Mouse (Mus musculus) forebrain, postnatal 0 days (tissue): ENCODE measurements around the gene Mmrn2. TPM values are rescaled to one million over a fixed set of nuclear protein-coding genes. Genes with fewer than 3 reads are reported as not detected.

ENCODE experiments used
- ATAC-seq: fragments of 200-750 bp; cut with Nextera tagmentation; 2 replicates; pipeline ENCODE4 v1.8.0; 2017; ENCODE audit warnings: mild to moderate bottlenecking, moderate library complexity
- DNase-seq: peaks from one replicate; pipeline ENCODE4 v3.0.0-alpha.2; 2015
- H3K27ac ChIP-seq: fragments of 300-500 bp; sonication (generic); 2 replicates; pipeline ENCODE4 v1.5.1; 2014; ENCODE audit warnings: low read depth, mild to moderate bottlenecking, antibody characterized with exemption, low read length, moderate library complexity, mixed read lengths
- H3K27me3 ChIP-seq: fragments of 300-500 bp; sonication (generic); 2 replicates; pipeline ENCODE4 v1.6.1; 2014; ENCODE audit warnings: mild to moderate bottlenecking, low read length, mixed read lengths; ENCODE audit not compliant: insufficient read depth
- H3K36me3 ChIP-seq: fragments of 300-500 bp; sonication (generic); 2 replicates; pipeline ENCODE4 v1.6.1; 2014; ENCODE audit warnings: mild to moderate bottlenecking, moderate library complexity; ENCODE audit not compliant: insufficient read depth
- H3K4me1 ChIP-seq: fragments of 300-500 bp; sonication (generic); 2 replicates; pipeline ENCODE4 v1.6.1; 2014; ENCODE audit warnings: antibody characterized with exemption; ENCODE audit not compliant: insufficient read depth
- H3K4me2 ChIP-seq: fragments of 300-500 bp; sonication (generic); 2 replicates; pipeline ENCODE4 v1.6.1; 2014; ENCODE audit warnings: low read depth, mild to moderate bottlenecking, moderate library complexity
- H3K4me3 ChIP-seq: fragments of 300-500 bp; sonication (generic); 2 replicates; pipeline ENCODE4 v1.5.1; 2014; ENCODE audit warnings: low read depth, low read length, mixed read lengths
- H3K9ac ChIP-seq: fragments of 300-500 bp; sonication (generic); 2 replicates; pipeline ENCODE4 v1.6.1; 2014; ENCODE audit warnings: mild to moderate bottlenecking
- H3K9me3 ChIP-seq: fragments of 300-500 bp; sonication (generic); 2 replicates; pipeline ENCODE4 v1.6.1; 2016; ENCODE audit warnings: low read length
- CTCF ChIP-seq: sonication (generic); IDR thresholded peaks from 2 replicates; pipeline ENCODE4 v1.5.1; 2016; ENCODE audit warnings: antibody characterized with exemption, control low read depth, low read depth
- WGBS: fragments of 180-500 bp; shearing (Covaris S2); extraction: QIAGEN DNeasy Blood & Tissue Kit; methylation state at CpG from one replicate; pipeline ENCODE4 v1.1.7; 2014; 5-methylcytosine and 5-hydroxymethylcytosine counted together
- polyA plus RNA-seq: library from polyadenylated mRNA; unstranded; fragments of >200 nt; fragmentation: Nextera tagmentation; extraction: Ambion mirVana; gene quantifications from 2 replicates; pipeline ENCODE4 v1.2.1, GENCODE M21; 2015
- total RNA-seq: library from RNA; depleted of rRNA; stranded (reverse); fragments of >200 nt; gene quantifications from 2 replicates; pipeline ENCODE4 v1.2.3, GENCODE M21; 2014; rRNA removed

Gene Mmrn2
- total and polyA plus RNA-seq, 2 experiments from 2014 or later, result 2.7 to 4.7 TPM

DNA sequence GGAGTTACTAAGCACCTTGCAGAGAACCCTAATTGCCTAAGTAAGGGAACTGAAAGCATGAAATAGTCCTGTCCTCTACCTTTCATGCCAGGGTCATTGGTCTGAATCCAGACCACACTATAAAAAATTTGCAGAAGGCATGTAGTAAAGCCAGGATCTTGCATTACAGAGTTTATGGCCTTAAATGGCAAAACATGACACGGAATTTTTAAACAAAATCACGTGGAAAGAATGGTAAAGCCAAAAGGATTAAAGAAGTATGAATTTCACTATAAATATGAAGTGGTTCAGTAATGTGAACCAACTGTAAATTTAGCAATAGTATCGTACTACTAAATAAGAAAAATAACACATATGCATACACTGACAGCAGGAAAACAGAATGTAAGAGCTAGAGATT lies 70.1 kb downstream of the Mmrn2 start:
- DNase-seq (no peak), ATAC-seq (no peak)
- no peaks in the 10 kb centered on the region for H3K27me3 ChIP-seq
- no peaks in the 10 kb centered on the region for H3K9me3 ChIP-seq
- no peak for TF ChIP-seq CTCF
- H3K4me2 ChIP-seq, result no peak overlapping the region
- H3K4me3 ChIP-seq, result no peak overlapping the region
- H3K36me3 ChIP-seq, result peaks cover 13% of the 10 kb centered on the region; the same call in 1 of the 2 replicates
- 76% methylated on average over 3 of the region's 3 CpGs for WGBS
- no peak overlapping the region for H3K27ac ChIP-seq
- H3K9ac ChIP-seq, result no peak overlapping the region
- no peaks in the 10 kb centered on the region for H3K4me1 ChIP-seq

DNA sequence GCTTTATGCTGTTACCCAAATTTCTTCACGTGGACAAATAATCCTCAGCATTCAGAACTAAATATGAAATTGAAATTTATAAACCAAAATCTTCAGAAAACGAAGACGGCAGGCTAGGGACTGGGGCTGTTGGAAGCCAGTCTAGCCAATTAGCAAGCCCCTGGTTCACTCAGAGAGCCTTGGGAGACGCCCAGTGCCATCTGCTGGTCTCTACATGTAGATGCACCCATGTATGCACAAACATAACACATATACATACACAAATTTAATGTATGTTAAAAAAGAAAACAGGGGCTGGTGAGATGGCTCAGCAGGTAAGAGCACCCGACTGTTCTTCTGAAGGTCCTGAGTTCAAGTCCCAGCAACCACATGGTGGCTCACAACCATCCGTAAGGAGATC lies 71.4 kb downstream of the Mmrn2 start:
- Histone ChIP-seq H3K9ac (no peak overlapping the region), H3K27me3 (no peaks in the 10 kb centered on the region), H3K4me1 (no peaks in the 10 kb centered on the region), H3K9me3 (no peaks in the 10 kb centered on the region), H3K27ac (no peak overlapping the region), H3K4me3 (no peak overlapping the region), H3K4me2 (no peak overlapping the region), H3K36me3 (peaks cover 7% of the 10 kb centered on the region; the same call in 1 of the 2 replicates)
- no peak for DNase-seq
- TF ChIP-seq CTCF, result peak; percentile 18; the same call in 1 of the 2 replicates
- 94% methylated on average over 6 of the region's 6 CpGs for WGBS
- no peak for ATAC-seq

DNA sequence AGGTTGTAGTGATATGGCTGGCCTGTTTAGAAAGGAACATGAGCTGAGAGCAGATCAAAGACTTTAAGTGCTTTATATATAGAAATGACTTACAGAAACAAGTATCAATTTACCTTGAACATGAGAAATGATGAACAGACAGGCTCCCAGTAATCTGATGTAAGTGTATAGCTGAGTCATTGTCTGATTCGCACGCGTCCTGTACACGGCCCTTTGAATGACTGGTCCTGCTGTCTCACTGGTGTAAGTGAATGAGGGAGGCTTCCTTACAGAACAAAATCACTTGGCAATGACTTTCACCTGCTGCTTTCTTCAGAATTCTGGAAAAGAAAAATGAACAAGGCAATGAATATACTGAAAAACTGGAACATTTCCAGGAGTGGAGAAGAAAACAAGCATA lies 72.4 kb downstream of the Mmrn2 start:
- WGBS, result 70% methylated on average over 4 of the region's 4 CpGs
- no peak overlapping the region for H3K27ac ChIP-seq
- TF ChIP-seq CTCF, result no peak
- peaks cover 7% of the 10 kb centered on the region; the same call in 1 of the 2 replicates for H3K36me3 ChIP-seq
- H3K4me2 ChIP-seq, result no peak overlapping the region
- no peak overlapping the region for H3K9ac ChIP-seq
- ATAC-seq, result peak; percentile 78
- DNase-seq, result peak; percentile 31
- H3K4me1 ChIP-seq, result no peaks in the 10 kb centered on the region
- H3K4me3 ChIP-seq, result no peak overlapping the region
- H3K27me3 ChIP-seq, result no peaks in the 10 kb centered on the region
- no peaks in the 10 kb centered on the region for H3K9me3 ChIP-seq

DNA sequence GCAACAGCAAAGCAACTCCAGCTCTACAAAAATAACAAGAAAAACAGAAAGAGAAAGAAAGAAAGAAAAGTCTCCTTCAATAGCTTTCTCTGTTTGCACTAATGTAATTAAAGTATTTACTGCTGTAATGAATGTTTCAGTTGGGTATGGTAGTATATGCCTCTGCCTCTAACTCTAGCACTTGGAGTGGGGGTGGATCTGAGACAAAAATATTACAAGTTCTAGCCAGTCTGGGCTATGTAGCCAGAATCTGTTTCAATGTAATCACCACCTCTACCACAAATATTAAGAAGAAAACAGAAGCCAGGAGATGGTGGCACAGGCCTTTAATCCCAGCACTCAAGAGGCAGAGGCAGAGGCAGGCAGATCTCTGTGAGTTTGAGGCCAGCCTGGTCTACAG lies 73.1 kb downstream of the Mmrn2 start:
- H3K9me3 ChIP-seq, result no peaks in the 10 kb centered on the region
- no peaks in the 10 kb centered on the region for H3K27me3 ChIP-seq
- no peak overlapping the region for H3K27ac ChIP-seq
- peaks cover 7% of the 10 kb centered on the region; the same call in 1 of the 2 replicates for H3K36me3 ChIP-seq
- ATAC-seq, result no peak
- no peak overlapping the region for H3K4me2 ChIP-seq
- H3K4me3 ChIP-seq, result no peak overlapping the region
- no peaks in the 10 kb centered on the region for H3K4me1 ChIP-seq
- DNase-seq, result no peak
- H3K9ac ChIP-seq, result no peak overlapping the region
- TF ChIP-seq CTCF, result no peak

DNA sequence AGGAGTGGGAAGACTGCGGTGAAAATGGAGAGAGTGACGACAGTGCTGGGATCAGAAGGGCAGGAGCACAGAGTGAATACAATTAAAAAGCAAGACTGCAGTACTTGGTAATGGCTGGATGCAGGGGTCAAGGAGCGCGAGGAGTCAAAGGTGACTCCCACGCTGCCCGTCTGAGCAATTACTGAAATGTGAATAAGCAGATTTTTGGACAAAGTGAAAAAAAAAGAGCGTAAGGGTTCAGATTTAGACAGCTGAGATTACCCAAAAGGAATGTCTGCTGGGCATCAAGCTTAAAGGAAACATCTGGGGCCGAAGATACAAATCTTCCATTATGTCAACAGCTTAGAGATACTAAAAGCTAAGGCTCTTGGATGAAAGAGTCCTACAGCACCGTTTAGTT lies 74.5 kb downstream of the Mmrn2 start:
- no peak for TF ChIP-seq CTCF
- WGBS, result 81% methylated on average over 9 of the region's 9 CpGs
- no peaks in the 10 kb centered on the region for H3K9me3 ChIP-seq
- H3K27ac ChIP-seq, result no peak overlapping the region
- H3K4me2 ChIP-seq, result no peak overlapping the region
- no peaks in the 10 kb centered on the region for H3K4me1 ChIP-seq
- H3K4me3 ChIP-seq, result no peak overlapping the region
- H3K27me3 ChIP-seq, result no peaks in the 10 kb centered on the region
- ATAC-seq, result no peak
- no peak for DNase-seq
- peaks cover 7% of the 10 kb centered on the region; the same call in 1 of the 2 replicates for H3K36me3 ChIP-seq
- no peak overlapping the region for H3K9ac ChIP-seq

- Histone ChIP-seq H3K4me1 (no peaks in the 10 kb centered on the region), H3K36me3 (peaks cover 7% of the 10 kb centered on the region; the same call in 1 of the 2 replicates)
- no peak for ATAC-seq
Measured at GRCm38 (mm10) chr14:34450451-34450850, 75.2 kb downstream of the Mmrn2 start.

GRCm38 (mm10) chr14:34451872-34452271 lies 76.6 kb downstream of the Mmrn2 start:
- TF ChIP-seq CTCF, result no peak
- no peak for ATAC-seq
- H3K4me2 ChIP-seq, result no peak overlapping the region

More at GRCm38 (mm10) chr14:34450451-34450850, 75.2 kb downstream of the Mmrn2 start:
- no peak overlapping the region for H3K4me2 ChIP-seq
- TF ChIP-seq CTCF, result no peak
- no peaks in the 10 kb centered on the region for H3K27me3 ChIP-seq
- no peaks in the 10 kb centered on the region for H3K9me3 ChIP-seq
- H3K27ac ChIP-seq, result no peak overlapping the region
- no peak overlapping the region for H3K4me3 ChIP-seq
- no peak for DNase-seq
- WGBS, result 95% methylated on average over 5 of the region's 5 CpGs
- no peak overlapping the region for H3K9ac ChIP-seq

DNA sequence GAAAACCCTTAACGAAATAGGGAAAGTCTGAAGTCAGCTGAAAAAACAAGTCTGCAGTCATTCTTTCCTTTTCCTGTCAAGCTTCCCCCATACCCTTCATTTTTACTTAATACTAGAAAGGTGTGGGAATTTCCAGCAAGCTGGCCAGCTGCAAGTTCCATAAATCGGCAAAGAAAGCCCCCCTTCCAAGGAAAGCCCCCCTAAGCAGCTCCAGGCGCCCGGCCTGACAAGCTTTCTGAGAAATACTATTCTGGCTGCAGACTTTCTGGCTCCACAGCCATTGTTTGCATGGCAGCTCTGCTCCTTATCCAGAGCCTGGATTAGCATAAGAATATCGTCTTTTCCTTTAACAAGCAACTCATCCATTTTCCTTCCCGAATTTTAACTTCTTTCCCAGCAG lies 78.4 kb downstream of the Mmrn2 start:
- ATAC-seq (peak; percentile 68), DNase-seq (peak; percentile 33)

More at GRCm38 (mm10) chr14:34451872-34452271, 76.6 kb downstream of the Mmrn2 start:
- Histone ChIP-seq H3K27me3 (no peaks in the 10 kb centered on the region), H3K4me1 (no peaks in the 10 kb centered on the region), H3K4me3 (no peak overlapping the region), H3K27ac (no peak overlapping the region), H3K9me3 (no peaks in the 10 kb centered on the region), H3K36me3 (no peaks in the 10 kb centered on the region), H3K9ac (no peak overlapping the region)
- DNase-seq, result no peak

More for the DNA sequence above, 78.4 kb downstream of the Mmrn2 start:
- Histone ChIP-seq H3K4me1 (no peaks in the 10 kb centered on the region), H3K36me3 (no peaks in the 10 kb centered on the region), H3K9ac (0 out of 2 replicates have a peak overlapping the region, but pooled peaks have one; percentile 25), H3K27ac (peak overlapping the region; percentile 69; the same call in 1 of the 2 replicates), H3K9me3 (no peaks in the 10 kb centered on the region), H3K4me2 (peak overlapping the region; percentile 21), H3K4me3 (no peak overlapping the region), H3K27me3 (no peaks in the 10 kb centered on the region)
- TF ChIP-seq CTCF, result no peak
- 8% methylated on average over 6 of the region's 6 CpGs for WGBS

Other genes with a start within 250 kb of the Mmrn2 start
- gene Npy4r, start 223.0 kb upstream of the Mmrn2 start, total RNA-seq, result 0.08 and 0.19 TPM in 2 replicates
- 0.05 and 0.10 TPM in 2 replicates for gene Npy4r, start 223.0 kb upstream of the Mmrn2 start, polyA plus RNA-seq
- 23.3 and 26.0 TPM in 2 replicates for gene Gprin2, start 173.8 kb upstream of the Mmrn2 start, total RNA-seq
- gene Gprin2, start 173.8 kb upstream of the Mmrn2 start, polyA plus RNA-seq, result 6.9 and 8.0 TPM in 2 replicates
- gene Syt15, start 155.9 kb upstream of the Mmrn2 start, total RNA-seq, result 1.0 and 1.5 TPM in 2 replicates
- 0.35 and 0.65 TPM in 2 replicates for gene Syt15, start 155.9 kb upstream of the Mmrn2 start, polyA plus RNA-seq
- 6.3 and 22.0 TPM in 2 replicates for gene Shld2, start 65.0 kb upstream of the Mmrn2 start, total RNA-seq
- gene Shld2, start 65.0 kb upstream of the Mmrn2 start, polyA plus RNA-seq, result 4.9 and 7.6 TPM in 2 replicates
- 179 and 182 TPM in 2 replicates for gene Glud1, start 64.7 kb upstream of the Mmrn2 start, total RNA-seq
- 96.4 and 114 TPM in 2 replicates for gene Glud1, start 64.7 kb upstream of the Mmrn2 start, polyA plus RNA-seq
- not detected in 2 replicates for gene Fam25c, start 20.0 kb upstream of the Mmrn2 start, total RNA-seq
- not detected in 2 replicates for gene Fam25c, start 20.0 kb upstream of the Mmrn2 start, polyA plus RNA-seq
- gene Sncg, start 676 bp upstream of the Mmrn2 start, total RNA-seq, result 1.0 and 2.1 TPM in 2 replicates
- gene Sncg, start 676 bp upstream of the Mmrn2 start, polyA plus RNA-seq, result 2.5 and 3.9 TPM in 2 replicates
- gene Bmpr1a, start 127.9 kb downstream of the Mmrn2 start, total RNA-seq, result 52.2 and 54.8 TPM in 2 replicates
- gene Bmpr1a, start 127.9 kb downstream of the Mmrn2 start, polyA plus RNA-seq, result 12.7 and 15.9 TPM in 2 replicates
- gene 9230112D13Rik, start 147.3 kb downstream of the Mmrn2 start, total RNA-seq, result not detected in 2 replicates
- gene 9230112D13Rik, start 147.3 kb downstream of the Mmrn2 start, polyA plus RNA-seq, result not detected in 2 replicates
- gene Ldb3, start 213.2 kb downstream of the Mmrn2 start, total RNA-seq, result 1.3 and 2.0 TPM in 2 replicates
- 0.70 and 0.90 TPM in 2 replicates for gene Ldb3, start 213.2 kb downstream of the Mmrn2 start, polyA plus RNA-seq
- gene Opn4, start 224.7 kb downstream of the Mmrn2 start, total RNA-seq, result 0.14 TPM in 1 of 2 replicates, not detected in the other
- gene Opn4, start 224.7 kb downstream of the Mmrn2 start, polyA plus RNA-seq, result 0.11 TPM in 1 of 2 replicates, not detected in the other